Mouse (Mus musculus) olfactory bulb, adult 2 months (tissue): ENCODE data around the gene Lsm12. TPM values are rescaled to one million over a fixed set of nuclear protein-coding genes. Genes with fewer than 3 reads are reported as not detected.

ENCODE experiments used
- H3K27ac ChIP-seq: fragments of 200-500 bp; 2 replicates; pipeline ENCODE4 v1.5.1; 2012; ENCODE audit warnings: low read depth, low read length; ENCODE audit not compliant: insufficient read depth
- H3K4me1 ChIP-seq: fragments of 200-500 bp; 2 replicates; pipeline ENCODE4 v1.6.1; 2012; ENCODE audit warnings: low read length; ENCODE audit not compliant: control insufficient read depth, insufficient read depth
- H3K4me3 ChIP-seq: fragments of 200-500 bp; 2 replicates; pipeline ENCODE4 v1.5.1; 2012; ENCODE audit warnings: mild to moderate bottlenecking, low read depth, low read length, moderate library complexity; ENCODE audit not compliant: insufficient read depth
- CTCF ChIP-seq: fragments of 200-500 bp; IDR thresholded peaks from 2 replicates; pipeline ENCODE4 v1.5.1; 2012; ENCODE audit warnings: low read depth, mild to moderate bottlenecking, low read length, moderate library complexity; ENCODE audit not compliant: insufficient read depth
- POLR2A ChIP-seq: fragments of 200-500 bp; IDR thresholded peaks from 2 replicates; pipeline ENCODE4 v1.6.1; 2012; ENCODE audit warnings: mild to moderate bottlenecking, low read depth, low read length, moderate library complexity; ENCODE audit not compliant: insufficient read depth
- WGBS: fragments of 180-500 bp; shearing (Covaris S2); methylation state at CpG from one replicate; pipeline ENCODE4 v1.1.7; 2018; 5-methylcytosine and 5-hydroxymethylcytosine counted together
- polyA plus RNA-seq: library from polyadenylated mRNA; stranded (reverse); fragments of >200 nt; gene quantifications from 2 replicates; pipeline ENCODE4 v1.2.4, GENCODE M21; 2012; ENCODE audit warnings: low replicate concordance; ENCODE audit not compliant: missing spikeins, insufficient read depth, insufficient read length

The Lsm12 gene
- polyA plus RNA-seq, 1 experiment = not detected

DNA sequence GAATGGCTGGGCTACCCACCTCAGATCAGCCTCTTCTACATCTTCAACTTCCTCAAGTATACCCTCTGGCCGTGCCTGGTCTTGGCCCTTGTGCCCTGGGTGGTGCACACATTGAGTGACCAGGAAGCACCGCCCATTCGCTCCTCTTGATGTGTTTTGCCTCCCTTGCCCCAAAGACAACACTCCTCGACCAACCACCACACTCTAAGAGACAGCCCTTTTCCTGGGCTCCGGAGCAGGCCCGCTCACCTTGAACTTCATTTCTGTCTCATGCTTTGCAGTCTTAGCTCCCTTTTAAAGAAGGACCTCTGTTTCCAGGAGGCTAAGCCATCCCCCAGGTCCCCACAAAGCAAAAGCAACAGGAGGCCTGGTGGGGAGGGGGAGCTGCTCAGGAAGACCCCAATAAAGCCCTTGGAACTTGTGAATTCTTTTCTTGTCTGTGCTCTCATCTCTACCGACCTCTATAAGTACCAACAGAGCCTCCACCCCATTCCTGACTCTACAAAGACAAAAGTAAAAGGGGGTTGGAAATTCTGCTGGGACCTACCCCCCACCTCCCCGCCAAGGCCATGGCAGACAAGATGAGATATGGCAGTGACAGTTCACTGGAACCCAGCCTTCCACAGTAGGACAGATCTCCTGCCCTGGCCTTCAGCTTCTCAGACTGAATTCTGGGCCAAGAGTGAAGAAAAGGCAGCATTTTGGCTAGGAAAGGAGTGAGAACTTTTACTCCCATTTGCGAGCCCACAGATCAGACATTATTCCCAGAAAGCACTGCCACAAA is 8.8 kb upstream of the Lsm12 start:
- WGBS = 83% methylated on average over 9 of the region's 9 CpGs
- peaks cover 35% of the 10 kb centered on the region for H3K4me1 ChIP-seq
- H3K4me3 ChIP-seq = no peak overlapping the region
- H3K27ac ChIP-seq = no peak overlapping the region
- TF ChIP-seq POLR2A (no peak), CTCF (no peak)

DNA sequence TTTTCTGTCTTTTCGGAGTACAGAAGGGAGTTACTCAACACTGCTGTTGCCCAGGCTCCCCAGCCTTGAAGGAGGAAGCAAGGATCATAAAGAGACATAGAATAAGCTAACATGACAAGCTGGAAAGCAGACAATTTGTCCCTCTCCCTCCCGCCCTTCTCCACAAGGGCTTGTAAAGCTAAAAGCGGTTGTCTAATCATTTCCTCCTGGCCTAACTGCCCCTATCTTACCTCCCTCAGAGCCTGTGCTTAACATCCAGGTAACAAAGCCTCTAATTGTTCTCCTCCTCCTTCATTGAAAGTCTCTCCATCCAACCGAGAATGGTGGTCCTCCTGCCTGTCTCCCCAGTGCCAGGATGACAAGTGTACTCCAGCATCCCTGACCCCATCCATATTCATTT is 5.8 kb upstream of the Lsm12 start:
- WGBS = 55% methylated on average over 4 of the region's 4 CpGs
- H3K27ac ChIP-seq = no peak overlapping the region

DNA sequence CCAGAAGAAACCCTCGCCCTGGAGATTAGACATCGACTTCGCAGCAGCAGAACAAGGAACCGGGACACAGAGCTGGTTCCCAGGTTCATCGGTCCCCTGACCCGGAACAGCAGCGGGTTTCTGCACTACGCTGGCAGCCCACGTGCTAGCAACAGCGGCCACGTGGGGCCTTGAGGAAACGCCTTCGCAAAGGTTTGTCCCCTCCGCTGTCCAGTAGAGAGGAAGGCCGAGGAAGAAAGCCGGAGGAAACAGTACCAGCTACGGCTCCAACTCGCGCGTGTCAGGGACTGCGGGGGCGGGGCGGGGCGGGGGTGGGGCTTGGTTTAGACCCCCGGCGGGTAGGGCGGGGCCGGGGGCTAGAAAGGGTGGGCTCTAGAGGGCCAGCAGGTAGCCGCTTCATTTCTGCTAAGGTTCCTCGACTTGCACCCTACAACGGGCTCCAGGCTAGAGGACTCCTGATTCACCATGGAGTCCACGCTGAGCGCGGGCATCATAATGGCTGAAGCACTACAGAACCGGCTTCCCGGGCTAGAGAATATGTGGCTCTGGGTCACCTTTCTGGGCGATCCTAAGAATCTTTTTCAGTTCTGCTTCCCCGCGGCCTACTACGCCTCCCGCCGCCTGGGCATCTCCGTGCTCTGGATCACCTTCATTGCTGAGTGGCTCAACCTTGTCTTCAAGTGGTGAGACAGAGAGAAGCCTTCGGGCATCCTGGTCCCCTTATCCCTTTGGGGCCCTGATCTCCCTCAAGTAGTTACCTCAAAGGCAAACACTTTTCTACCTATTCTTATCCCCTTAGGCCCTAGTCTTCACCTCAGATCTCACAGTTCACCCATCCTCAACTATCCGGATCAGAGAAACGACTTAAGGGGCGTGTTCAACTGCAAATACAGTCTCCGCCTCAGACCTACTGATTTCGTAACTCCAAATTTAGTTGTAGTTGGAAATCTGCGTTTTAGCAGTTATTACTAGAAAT is 4.7 kb upstream of the Lsm12 start, which contains the start of gene G6pc3:
TSS of gene G6pc3 (plus strand) at position 160 of the 976 bp plus-strand sequence.
- peak within 1 kb of the TSS; percentile 84 for H3K4me3 ChIP-seq
- H3K4me1 ChIP-seq = peaks cover 8% of the 10 kb centered on the region
- 1% methylated on average over 50 of the region's 50 CpGs for WGBS
- TF ChIP-seq CTCF (no peak), POLR2A (peak; percentile 28; the same call in 1 of the 2 replicates)
- peak within 1 kb of the TSS; percentile 74; the same call in 1 of the 2 replicates for H3K27ac ChIP-seq

More for the DNA sequence above, 5.8 kb upstream of the Lsm12 start:
- peaks cover 10% of the 10 kb centered on the region for H3K4me1 ChIP-seq
- H3K4me3 ChIP-seq = no peak overlapping the region
- TF ChIP-seq CTCF = no peak
- TF ChIP-seq POLR2A = no peak

DNA sequence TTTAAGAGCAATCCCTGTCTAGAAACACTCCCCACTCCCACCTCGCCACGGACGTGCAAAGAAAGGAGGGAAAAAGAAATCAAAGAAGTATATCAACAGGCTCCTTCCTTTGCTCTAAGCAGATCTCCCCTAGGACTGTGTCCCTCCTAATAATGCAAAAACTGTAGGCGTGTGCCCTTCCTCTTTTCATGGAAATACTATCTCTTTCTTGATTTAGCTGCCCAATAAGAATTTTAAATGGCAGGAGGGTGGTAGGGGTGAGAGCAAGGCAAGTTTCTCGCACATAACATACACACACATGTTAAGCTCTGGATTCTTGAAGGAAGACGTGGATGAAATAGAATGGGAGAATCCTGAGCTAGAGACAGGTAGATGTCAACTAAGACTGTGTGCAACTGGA is 3.9 kb upstream of the Lsm12 start:
- peak overlapping the region; percentile 74; the same call in 1 of the 2 replicates for H3K27ac ChIP-seq

DNA sequence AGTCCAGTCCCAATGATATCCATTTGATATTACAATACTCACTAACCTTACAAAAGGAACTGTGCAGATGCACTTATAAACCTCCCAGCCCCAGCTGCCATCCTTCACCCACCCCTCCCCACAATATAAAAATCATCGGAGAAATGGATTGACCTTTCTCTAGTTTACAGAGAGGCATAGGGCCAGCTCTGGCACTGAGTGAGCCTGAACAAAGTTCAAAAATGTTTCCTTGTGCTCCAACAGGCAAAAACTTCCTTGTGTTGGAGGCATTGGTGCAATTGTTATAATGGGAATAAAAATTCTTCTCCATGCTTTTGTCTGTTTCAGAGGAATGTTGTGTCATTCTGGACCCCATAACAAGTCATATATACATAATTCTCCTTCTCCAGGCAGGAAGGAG is 1.1 kb upstream of the Lsm12 start:
- Histone ChIP-seq H3K27ac (no peak overlapping the region), H3K4me1 (peaks cover 10% of the 10 kb centered on the region), H3K4me3 (no peak overlapping the region)
- no peak for TF ChIP-seq CTCF
- no peak for TF ChIP-seq POLR2A
- WGBS = 74% methylated on average over 1 of the region's 1 CpGs

More for the DNA sequence above, 3.9 kb upstream of the Lsm12 start:
- H3K4me3 ChIP-seq = peak overlapping the region; percentile 84
- no peak for TF ChIP-seq CTCF
- no peak for TF ChIP-seq POLR2A
- peaks cover 8% of the 10 kb centered on the region for H3K4me1 ChIP-seq
- WGBS = 62% methylated on average over 6 of the region's 6 CpGs

DNA sequence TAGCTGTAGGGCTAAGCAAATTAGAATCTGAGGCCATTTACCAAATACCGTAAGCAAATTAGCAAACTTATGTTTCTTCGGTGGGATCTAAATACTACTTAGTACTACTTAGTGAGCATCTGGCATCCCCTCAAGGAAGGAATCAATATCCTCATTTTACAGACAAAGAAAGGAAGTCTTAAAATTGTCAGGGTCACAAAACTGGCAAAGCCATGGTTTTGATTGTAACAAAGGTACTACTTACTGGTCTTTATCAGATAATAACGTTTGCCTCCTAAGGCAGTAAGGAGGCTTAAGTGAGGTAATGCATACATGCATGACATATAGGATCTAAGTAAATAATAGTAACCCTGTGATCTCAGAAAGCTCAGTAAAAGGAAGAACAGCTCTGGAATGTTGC is 581 bp upstream of the Lsm12 start:
- Histone ChIP-seq H3K27ac (no peak overlapping the region), H3K4me1 (peaks cover 9% of the 10 kb centered on the region), H3K4me3 (no peak overlapping the region)
- WGBS = 9% methylated on average over 3 of the region's 3 CpGs
- TF ChIP-seq CTCF (no peak), POLR2A (no peak)

DNA sequence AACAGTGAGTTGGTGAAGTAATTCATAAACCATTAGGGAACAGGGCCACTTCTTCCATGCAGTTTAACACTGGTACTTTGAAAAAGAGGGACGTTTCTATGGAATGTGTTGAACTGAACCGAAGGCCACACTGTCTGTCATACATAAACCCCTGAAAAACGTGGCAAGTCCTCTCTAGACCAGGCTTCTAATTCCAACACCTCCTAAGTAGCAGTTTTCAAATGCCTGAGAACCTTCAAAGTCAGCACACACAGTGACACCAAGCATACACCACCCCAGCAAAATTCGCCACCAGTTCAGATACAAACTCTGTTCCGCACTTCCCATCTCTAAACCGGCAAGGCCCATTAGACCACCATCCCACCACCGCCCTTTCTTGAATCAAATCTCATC is 847 bp downstream of the Lsm12 start:
- TF ChIP-seq CTCF (no peak), POLR2A (no peak)
- Histone ChIP-seq H3K4me1 (peaks cover 2% of the 10 kb centered on the region; the same call in 1 of the 2 replicates), H3K27ac (no peak overlapping the region), H3K4me3 (peak overlapping the region; percentile 99)
- 3% methylated on average over 7 of the region's 7 CpGs for WGBS

DNA sequence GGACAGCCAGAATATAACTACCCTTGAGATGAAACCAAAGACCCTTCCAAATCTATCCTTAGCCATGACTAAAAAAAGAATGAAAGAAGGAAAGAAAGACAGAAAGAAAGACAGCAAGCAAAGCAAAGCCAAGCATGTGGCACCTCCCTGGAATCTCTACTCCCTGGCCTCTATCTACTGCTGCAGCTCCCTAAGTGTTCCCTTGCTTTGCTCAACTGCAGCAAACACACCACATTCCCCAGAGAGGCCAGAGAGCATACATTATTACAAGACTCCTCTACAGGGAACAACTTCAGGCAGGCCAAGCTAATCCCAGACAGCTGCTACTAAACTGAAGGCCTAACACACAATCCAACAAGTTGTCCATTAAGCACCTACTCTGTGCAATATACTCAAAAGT is 5.3 kb downstream of the Lsm12 start:
- H3K4me3 ChIP-seq = no peak overlapping the region
- peaks cover 2% of the 10 kb centered on the region; the same call in 1 of the 2 replicates for H3K4me1 ChIP-seq
- no peak overlapping the region for H3K27ac ChIP-seq
- TF ChIP-seq POLR2A = no peak
- TF ChIP-seq CTCF = no peak
